Mouse (Mus musculus): ENCODE measurements around the gene Gucd1. TPM values are rescaled to one million over a fixed set of nuclear protein-coding genes. Genes with fewer than 3 reads are reported as not detected.

Gucd1 gene
- total and polyA plus RNA-seq, 3 experiments, result 16.8 to 19.0 (median 18.0) TPM

DNA sequence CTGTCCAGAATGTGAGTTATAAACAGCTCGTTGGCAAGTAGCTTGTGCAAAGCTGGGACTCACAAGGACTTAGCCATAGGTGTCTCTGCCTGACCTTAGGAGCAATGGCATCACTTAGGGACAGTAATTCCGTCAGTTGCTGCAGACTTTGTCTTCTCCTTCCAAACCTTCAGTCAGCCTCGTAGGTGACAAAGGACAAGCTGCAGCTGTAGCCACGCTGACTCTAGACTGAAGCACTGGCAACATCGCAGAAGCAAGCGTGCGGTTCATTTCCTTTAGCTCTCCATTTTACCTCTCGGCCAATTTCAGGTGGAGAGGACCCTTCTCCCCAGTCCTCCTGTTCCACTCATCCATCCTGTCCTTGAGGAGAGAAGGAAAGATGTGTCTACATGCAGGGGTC lies 193.8 kb downstream of the Gucd1 start:
- Histone ChIP-seq H3K9ac (ENCODE audit: insufficient read depth, low read depth) (no peak overlapping the region), H3K79me2 (replicated peaks; ENCODE audit: control insufficient read depth, extremely low read depth, insufficient read depth, poor library complexity, severe bottlenecking) (peaks cover 4% of the 10 kb centered on the region), H3K36me3 (replicated peaks in 1 of 2; ENCODE audit: control insufficient read depth in 1 of 2, insufficient read depth in 1 of 2, low read length in 1 of 2) (peaks cover 13 to 48% of the 10 kb centered on the region in 2 experiments), H3K4me1 (ENCODE audit: control insufficient read depth in 1 of 2, insufficient read depth in 2 of 2) (peaks cover 65 to 97% of the 10 kb centered on the region in 2 experiments), H3K27me3 (replicated peaks) (no peaks in the 10 kb centered on the region), H3K4me2 (ENCODE audit: insufficient read depth, low read depth, poor library complexity, severe bottlenecking) (peak overlapping the region; percentile 8; the same call in 1 of the 2 replicates), H3K27ac (ENCODE audit: insufficient read depth, low read depth) (no peak overlapping the region), H3K4me3 (replicated peaks in 1 of 3; ENCODE audit: low read depth in 2 of 3, low read length in 2 of 3, poor library complexity in 1 of 3) (no peak overlapping the region), H3K9me3 (replicated peaks; ENCODE audit: low read length) (no peaks in the 10 kb centered on the region)
- TF ChIP-seq MXI1 (IDR thresholded peaks at IDR 0.05; ENCODE audit: low read depth, low read length) (0 out of 2 replicates have a peak, but pooled peaks have one; percentile 9), BHLHE40 (IDR thresholded peaks at IDR 0.05; ENCODE audit: low read depth, low read length) (no peak), MYC (IDR thresholded peaks at IDR 0.05; ENCODE audit: low read depth, low read length) (no peak), ZC3H11A (IDR thresholded peaks at IDR 0.05; ENCODE audit: low read depth, low read length) (no peak)
- in situ Hi-C loops (cut with MboI; ENCODE audit: low pct_ligation_motif_present, low pct_unique_long_range_greater_than_20kb, low sequenced_read_pairs) (no loop called here), dilution Hi-C loops (cut with MboI; ENCODE audit: extremely low pct_ligation_motif_present, extremely low pct_unique_long_range_greater_than_20kb, low sequenced_read_pairs) (no loop called here)
- DNase-seq (ENCODE audit: extremely low read depth), result no peak

DNA sequence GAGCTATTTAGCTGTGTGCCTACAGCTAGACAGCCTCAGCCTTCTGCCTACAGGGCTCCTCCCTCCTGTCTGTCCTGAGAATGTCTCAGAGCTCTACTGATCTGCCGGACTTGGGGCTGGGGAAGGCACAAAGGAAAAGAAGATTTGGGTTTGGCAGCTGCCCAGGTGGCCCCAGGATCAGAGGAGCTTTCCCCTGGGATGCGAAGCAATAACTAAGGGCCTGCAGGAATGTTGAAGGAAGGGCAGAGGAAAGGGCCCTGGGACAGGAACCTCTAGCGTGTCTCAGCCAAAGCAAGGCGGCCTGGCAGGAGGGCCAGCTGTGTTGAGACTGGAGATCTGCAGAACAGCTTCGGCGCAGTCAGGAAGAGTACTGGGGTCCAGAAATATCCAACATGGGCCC lies 194.8 kb downstream of the Gucd1 start:
- no peak for DNase-seq (ENCODE audit: extremely low read depth)
- Histone ChIP-seq H3K4me1 (ENCODE audit: control insufficient read depth in 1 of 2, insufficient read depth in 2 of 2) (peaks cover 59 to 97% of the 10 kb centered on the region in 2 experiments), H3K9ac (ENCODE audit: insufficient read depth, low read depth) (no peak overlapping the region), H3K9me3 (replicated peaks; ENCODE audit: low read length) (no peaks in the 10 kb centered on the region), H3K79me2 (replicated peaks; ENCODE audit: control insufficient read depth, extremely low read depth, insufficient read depth, poor library complexity, severe bottlenecking) (peaks cover 9% of the 10 kb centered on the region), H3K4me2 (ENCODE audit: insufficient read depth, low read depth, poor library complexity, severe bottlenecking) (no peak overlapping the region), H3K36me3 (replicated peaks in 1 of 2; ENCODE audit: control insufficient read depth in 1 of 2, insufficient read depth in 1 of 2, low read length in 1 of 2) (peaks cover 7 to 37% of the 10 kb centered on the region in 2 experiments), H3K4me3 (replicated peaks in 1 of 3; ENCODE audit: low read depth in 2 of 3, low read length in 2 of 3, poor library complexity in 1 of 3) (no peak overlapping the region), H3K27me3 (replicated peaks) (no peaks in the 10 kb centered on the region), H3K27ac (ENCODE audit: insufficient read depth, low read depth) (no peak overlapping the region)
- dilution Hi-C loops (cut with MboI; ENCODE audit: extremely low pct_ligation_motif_present, extremely low pct_unique_long_range_greater_than_20kb, low sequenced_read_pairs) (no loop called here), in situ Hi-C loops (cut with MboI; ENCODE audit: low pct_ligation_motif_present, low pct_unique_long_range_greater_than_20kb, low sequenced_read_pairs) (no loop called here)
- TF ChIP-seq EP300 (IDR thresholded peaks at IDR 0.05; ENCODE audit: low read length) (no peak), BHLHE40 (IDR thresholded peaks at IDR 0.05; ENCODE audit: low read depth, low read length) (no peak), GABPA (IDR thresholded peaks at IDR 0.05; ENCODE audit: insufficient replicate concordance, low read depth, low read length) (no peak), ETS1 (conservative IDR thresholded peaks at IDR 0.05; ENCODE audit: low read depth, low read length) (no peak), TBP (conservative IDR thresholded peaks at IDR 0.05; ENCODE audit: low read depth, low read length) (no peak)

DNA sequence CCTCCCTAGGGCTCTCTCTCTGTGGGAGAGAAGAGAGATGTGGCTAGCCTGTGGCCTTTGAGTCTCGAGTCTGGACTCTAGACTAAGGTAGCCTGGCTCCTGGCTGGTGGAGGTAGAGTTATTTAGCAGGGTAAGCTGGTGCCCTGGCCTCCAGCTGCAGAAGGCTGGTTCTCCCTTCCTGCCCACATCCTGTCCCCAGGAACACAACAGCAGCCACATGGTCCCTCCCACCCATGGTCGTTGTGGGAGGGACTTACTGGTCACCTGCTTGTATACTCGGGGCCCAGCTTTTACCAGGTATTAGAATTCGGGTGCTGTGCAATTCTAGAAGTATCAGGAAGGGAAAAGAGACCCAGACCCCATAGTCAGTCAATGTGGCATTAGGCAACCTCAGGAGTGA lies 197.5 kb downstream of the Gucd1 start:
- dilution Hi-C loops (cut with MboI; ENCODE audit: extremely low pct_ligation_motif_present, extremely low pct_unique_long_range_greater_than_20kb, low sequenced_read_pairs), result no loop called here
- Histone ChIP-seq H3K9ac (ENCODE audit: insufficient read depth, low read depth) (no peak overlapping the region), H3K4me3 (replicated peaks in 1 of 3; ENCODE audit: low read depth in 2 of 3, low read length in 2 of 3, poor library complexity in 1 of 3) (no peak overlapping the region), H3K27me3 (replicated peaks) (no peaks in the 10 kb centered on the region), H3K9me3 (replicated peaks; ENCODE audit: low read length) (no peaks in the 10 kb centered on the region), H3K27ac (ENCODE audit: insufficient read depth, low read depth) (no peak overlapping the region), H3K36me3 (replicated peaks in 1 of 2; ENCODE audit: control insufficient read depth in 1 of 2, insufficient read depth in 1 of 2, low read length in 1 of 2) (peaks cover 0 to 22% of the 10 kb centered on the region in 2 experiments), H3K4me1 (ENCODE audit: control insufficient read depth in 1 of 2, insufficient read depth in 2 of 2) (peaks cover 41 to 89% of the 10 kb centered on the region in 2 experiments), H3K79me2 (replicated peaks; ENCODE audit: control insufficient read depth, extremely low read depth, insufficient read depth, poor library complexity, severe bottlenecking) (peaks cover 9% of the 10 kb centered on the region), H3K4me2 (ENCODE audit: insufficient read depth, low read depth, poor library complexity, severe bottlenecking) (peak overlapping the region; percentile 8; the same call in 1 of the 2 replicates)
- TF ChIP-seq MEF2A (IDR thresholded peaks at IDR 0.05; ENCODE audit: borderline replicate concordance, low read depth, low read length) (no peak), TCF12 (IDR thresholded peaks at IDR 0.05; ENCODE audit: low read depth, low read length) (peak; percentile 39; the same call in 1 of the 2 replicates), ZNF384 (IDR thresholded peaks at IDR 0.05; ENCODE audit: low read depth, low read length) (no peak), GABPA (IDR thresholded peaks at IDR 0.05; ENCODE audit: insufficient replicate concordance, low read depth, low read length) (no peak), MYC (IDR thresholded peaks at IDR 0.05; ENCODE audit: low read depth, low read length) (no peak), PAX5 (IDR thresholded peaks at IDR 0.05; ENCODE audit: low read length) (no peak), SIN3A (IDR thresholded peaks at IDR 0.05; ENCODE audit: low read length) (no peak), CHD2 (IDR thresholded peaks at IDR 0.05; ENCODE audit: low read length) (no peak), TBP (conservative IDR thresholded peaks at IDR 0.05; ENCODE audit: low read depth, low read length) (no peak), USF2 (conservative IDR thresholded peaks at IDR 0.05; ENCODE audit: low read depth, low read length) (no peak), MAFK (IDR thresholded peaks at IDR 0.05; ENCODE audit: insufficient replicate concordance, low read length) (no peak), MAX (IDR thresholded peaks at IDR 0.05; ENCODE audit: low read length) (peak; percentile 15; the same call in 1 of the 2 replicates), MAZ (IDR thresholded peaks at IDR 0.05; ENCODE audit: low read depth, low read length) (no peak), POLR2A (IDR thresholded peaks at IDR 0.05; ENCODE audit: low read depth, low read length) (no peak), NELFE (IDR thresholded peaks at IDR 0.05; ENCODE audit: low read depth, low read length) (no peak)
- no peak for DNase-seq (ENCODE audit: extremely low read depth)
- in situ Hi-C loops (cut with MboI; ENCODE audit: low pct_ligation_motif_present, low pct_unique_long_range_greater_than_20kb, low sequenced_read_pairs), result no loop called here

All from CH12.LX (cell line).